Mouse (Mus musculus) induced T-regulatory cell, adult 2 months (primary cell): ENCODE measurements around the gene Slc22a8.

Experiments used
- DNase-seq: peaks from one replicate; pipeline ENCODE4 v3.0.0-alpha.2; 2012; ENCODE audit warnings: low read depth

The Slc22a8 gene

DNA sequence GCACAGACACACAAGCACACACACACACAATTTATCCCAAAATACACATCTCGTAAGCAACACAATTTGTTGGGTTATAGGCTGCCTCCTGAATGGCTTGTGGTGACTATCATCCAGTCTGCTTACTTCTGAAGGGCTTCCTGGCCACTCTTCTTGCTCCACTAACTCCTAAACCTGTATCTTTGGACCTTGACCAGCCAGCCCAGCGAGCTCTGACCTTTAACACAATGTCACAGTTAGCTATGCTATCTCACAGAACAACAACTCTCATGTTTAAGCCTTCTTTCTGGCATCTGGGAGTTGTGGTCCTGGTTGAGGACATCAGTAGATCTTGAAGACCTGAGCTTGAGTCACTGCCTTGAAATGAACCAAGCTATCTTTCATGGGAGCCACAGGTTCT lies 8.2 kb downstream of the Slc22a8 start:
- DNase-seq, result no peak

DNA sequence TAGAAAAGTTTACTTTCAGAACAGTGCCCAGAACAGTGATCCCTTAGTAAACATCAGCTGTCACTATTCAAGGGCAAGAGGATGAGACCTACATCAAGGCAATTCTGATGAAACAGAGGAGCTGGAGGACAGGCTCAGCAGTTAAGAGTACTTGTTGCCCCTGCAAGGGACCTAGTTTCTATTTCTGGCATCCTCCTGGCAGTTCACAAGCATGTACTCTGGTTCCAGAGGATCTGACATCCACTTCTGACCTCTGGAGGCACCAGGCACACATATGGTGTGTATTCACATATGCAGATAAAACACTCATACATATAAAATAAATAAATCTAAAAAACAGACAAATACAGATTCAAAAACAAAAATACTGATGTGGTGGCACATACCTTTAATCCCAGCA lies 10.9 kb downstream of the Slc22a8 start:
- DNase-seq, result no peak

DNA sequence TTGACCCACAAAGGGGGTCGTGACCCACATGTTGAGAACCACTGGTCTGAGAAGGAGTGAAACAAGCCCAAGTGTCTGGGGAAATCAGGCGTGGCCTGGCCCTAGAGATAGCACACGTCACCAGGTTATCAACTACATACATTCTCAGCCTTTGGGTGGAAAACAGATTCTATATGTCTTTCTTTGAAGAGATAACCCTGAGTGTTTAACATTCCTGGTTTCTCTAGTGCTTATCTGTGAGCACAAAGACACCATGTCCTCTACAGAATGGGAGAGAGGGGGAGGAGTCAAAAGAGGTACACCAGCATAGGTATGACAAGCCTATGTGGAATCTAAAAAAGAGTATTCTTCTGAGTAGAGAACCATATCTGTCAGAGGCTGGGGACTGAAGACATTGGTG lies 11.9 kb downstream of the Slc22a8 start:
- no peak for DNase-seq

- no peak for DNase-seq
Observed at GRCm38 (mm10) chr19:8604536-8605240, 13.6 kb downstream of the Slc22a8 start.

GRCm38 (mm10) chr19:8605241-8605558 lies 14.1 kb downstream of the Slc22a8 start:
- DNase-seq, result no peak

GRCm38 (mm10) chr19:8611358-8612123 lies 20.5 kb downstream of the Slc22a8 start:
- no peak for DNase-seq

DNA sequence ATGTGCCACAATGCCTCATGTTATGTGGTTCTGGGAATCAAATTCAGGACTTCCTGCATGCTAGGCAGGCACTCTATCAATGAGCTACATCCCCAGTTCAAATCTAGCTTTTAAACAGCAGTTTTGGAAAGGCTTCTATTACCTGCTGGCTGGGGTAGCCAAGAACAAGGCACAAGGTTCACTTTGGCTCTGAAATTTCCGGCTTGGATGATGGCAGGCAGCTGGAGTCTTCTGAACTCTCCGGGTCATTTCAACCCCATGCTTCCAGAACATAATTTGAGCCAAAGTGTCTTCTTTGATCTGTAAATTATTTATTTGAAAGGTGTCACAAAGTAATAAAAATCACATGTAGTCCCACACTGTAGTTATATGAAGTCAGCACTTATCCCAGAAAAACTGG lies 22.1 kb downstream of the Slc22a8 start:
- no peak for DNase-seq

- no peak for DNase-seq
Observed at GRCm38 (mm10) chr19:8614343-8614742, 23.3 kb downstream of the Slc22a8 start.

- DNase-seq, result no peak
Observed at GRCm38 (mm10) chr19:8616314-8616713, 25.3 kb downstream of the Slc22a8 start.

GRCm38 (mm10) chr19:8617904-8618303 lies 26.9 kb downstream of the Slc22a8 start, which contains the start of gene Slc22a6:
Slc22a6 (plus strand) TSS chr19:8618039.
- DNase-seq, result no peak

DNA sequence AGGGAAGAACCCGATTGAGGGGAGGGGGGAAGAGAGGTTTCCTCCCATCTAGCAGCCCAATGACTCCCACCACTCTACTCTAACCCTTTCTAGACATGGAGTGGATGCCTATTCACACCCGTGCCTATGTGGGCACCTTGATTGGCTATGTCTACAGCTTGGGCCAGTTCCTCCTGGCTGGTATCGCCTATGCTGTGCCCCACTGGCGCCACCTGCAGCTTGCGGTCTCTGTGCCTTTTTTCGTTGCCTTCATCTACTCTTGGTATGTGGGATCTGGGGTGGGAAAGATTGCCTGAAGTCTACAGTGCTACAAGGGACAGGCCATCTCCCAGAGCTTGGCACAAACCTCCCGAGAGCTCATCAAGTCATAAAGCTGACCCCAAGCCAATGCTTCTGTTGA lies 30.0 kb downstream of the Slc22a8 start:
- DNase-seq, result no peak

DNA sequence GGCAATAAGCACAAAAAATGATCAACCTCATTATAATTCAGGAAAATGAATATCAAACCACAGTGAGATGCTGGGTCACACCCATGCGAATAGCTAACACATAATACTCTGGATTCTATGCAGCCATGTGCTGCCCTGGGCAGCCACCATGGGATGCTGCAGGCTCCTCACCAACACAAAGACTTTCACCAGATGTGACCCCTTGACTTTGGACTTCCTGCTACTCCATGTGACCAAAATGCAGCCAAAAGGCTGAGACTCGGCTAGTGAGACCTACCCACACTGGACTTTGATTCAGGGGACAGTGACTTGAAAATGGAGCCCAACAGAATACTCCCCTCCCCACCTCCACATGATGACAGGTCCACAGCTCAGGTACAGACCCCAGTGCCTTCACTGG lies 39.2 kb downstream of the Slc22a8 start:
- no peak for DNase-seq

- DNase-seq, result no peak
Observed at GRCm38 (mm10) chr19:8630826-8631225, 39.8 kb downstream of the Slc22a8 start.

DNA sequence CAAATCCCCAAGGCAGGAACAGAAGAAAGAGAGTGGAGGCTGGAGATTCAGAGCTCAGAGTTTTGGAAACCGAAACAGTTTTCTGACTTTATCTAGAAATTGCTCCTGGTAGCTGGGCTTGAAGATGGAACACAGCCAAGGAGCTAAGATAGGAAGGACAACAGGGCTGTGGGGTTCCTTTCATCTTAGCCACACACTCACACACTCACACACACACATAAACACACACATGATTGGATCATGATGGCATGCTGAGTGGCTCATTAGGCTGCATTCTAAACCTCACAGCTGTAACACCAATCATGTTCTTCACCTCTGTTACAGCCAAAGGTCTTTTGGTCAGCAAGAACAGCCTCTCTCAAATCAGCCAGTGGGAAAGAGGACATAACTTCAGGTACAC lies 41.0 kb downstream of the Slc22a8 start:
- DNase-seq, result no peak

GRCm38 (mm10) chr19:8642086-8642485 lies 51.0 kb downstream of the Slc22a8 start:
- DNase-seq, result no peak

- no peak for DNase-seq
Observed at GRCm38 (mm10) chr19:8646393-8646792, 55.3 kb downstream of the Slc22a8 start.

GRCm38 (mm10) chr19:8655833-8656232 lies 64.8 kb downstream of the Slc22a8 start:
- no peak for DNase-seq

- no peak for DNase-seq
Observed at GRCm38 (mm10) chr19:8656341-8656740, 65.3 kb downstream of the Slc22a8 start.
